Comparison of ENCODE assay signal across 8 mouse cellular contexts in genomic region chr12:57787471-57787870, GRCm38 (mm10).
DNase-seq lines count a peak whose midpoint lies in the region; ATAC-seq and TF ChIP-seq lines count a peak whose summit lies in the region.

No protein-coding gene starts in this region.

- 24% methylated on average over 5 of the region's 5 CpGs for WGBS in liver, embryonic 12.5 days (ENCODE audit: insufficient replicate concordance)
- 25% methylated on average over 5 of the region's 5 CpGs for WGBS in olfactory bulb, adult 2 months

- no peak overlapping the region for H3K9ac ChIP-seq in liver, embryonic 12.5 days

- H3K27ac ChIP-seq in liver, embryonic 12.5 days, result no peak overlapping the region
- no peak overlapping the region for H3K27ac ChIP-seq in olfactory bulb, adult 2 months (ENCODE audit: insufficient read depth, low read depth, low read length)

- TF ChIP-seq POLR2A in olfactory bulb, adult 2 months (IDR thresholded peaks at IDR 0.05; ENCODE audit: insufficient read depth, low read depth, low read length), result no peak

- no peak overlapping the region for H3K4me3 ChIP-seq in liver, embryonic 12.5 days
- H3K4me3 ChIP-seq in olfactory bulb, adult 2 months (ENCODE audit: insufficient read depth, low read depth, low read length), result no peak overlapping the region

- no peak overlapping the region for H3K4me2 ChIP-seq in liver, embryonic 12.5 days

- no peaks in the 10 kb centered on the region for H3K36me3 ChIP-seq in liver, embryonic 12.5 days

- no peaks in the 10 kb centered on the region for H3K27me3 ChIP-seq in liver, embryonic 12.5 days (replicated peaks)

- no peaks in the 10 kb centered on the region for H3K4me1 ChIP-seq in liver, embryonic 12.5 days
- H3K4me1 ChIP-seq in olfactory bulb, adult 2 months (ENCODE audit: control insufficient read depth, insufficient read depth, low read length), result no peaks in the 10 kb centered on the region

- peak; percentile 4 for DNase-seq in adrenal gland, postnatal 25 days
- no peak for DNase-seq in adrenal gland, adult 2 months
- peak; percentile 23 for DNase-seq in liver
- peak; percentile 64 for DNase-seq in embryo, embryonic 11 days
- peak; percentile 11 for DNase-seq in kidney, postnatal 14 days
- no peak for DNase-seq in T-cell, adult 2 months (ENCODE audit: low spot score)

- no peaks in the 10 kb centered on the region for H3K9me3 ChIP-seq in liver, embryonic 12.5 days (replicated peaks)

- no peak for ATAC-seq in liver, embryonic 12.5 days

- peak; percentile 36; the same call in 1 of the 2 replicates for TF ChIP-seq CTCF in olfactory bulb, adult 2 months (IDR thresholded peaks at IDR 0.05; ENCODE audit: insufficient read depth, low read depth, low read length)

Comparison
In these comparisons a context has a peak if more than half of its experiments do, and no peak if none do; other contexts are left out.
1. DNase-seq: peak in adrenal gland, postnatal 25 days (single experiment), liver (single experiment), embryo, embryonic 11 days (single experiment) and kidney, postnatal 14 days (single experiment); none in adrenal gland, adult 2 months (single experiment) and T-cell, adult 2 months (single experiment).